Mouse (Mus musculus): ENCODE results near the gene Usp50.

DNA sequence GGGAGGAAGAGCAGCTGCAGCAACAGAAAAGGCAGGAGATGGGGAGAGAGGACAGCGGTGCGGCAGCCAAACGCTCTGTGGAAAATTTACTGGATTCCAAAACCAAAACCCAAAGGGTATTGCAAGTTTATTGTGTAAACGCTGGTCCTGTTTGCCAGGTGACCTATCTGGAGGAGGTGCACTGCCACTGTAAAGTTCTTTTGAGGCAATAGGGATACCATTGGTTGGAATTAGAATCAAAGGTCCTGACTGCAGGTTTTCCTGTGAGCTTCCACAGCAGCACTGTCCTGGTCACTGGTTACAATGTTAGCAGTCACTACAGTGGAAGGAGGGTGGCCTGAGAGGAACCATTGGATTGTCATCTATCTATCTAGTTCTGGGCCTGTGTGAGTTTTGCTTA, 54.1 kb downstream of the Usp50 start:
- TF ChIP-seq POLR2A (IDR thresholded peaks at IDR 0.05; ENCODE audit: insufficient read depth, low read length) (no peak), CTCF (IDR thresholded peaks at IDR 0.05; ENCODE audit: low read depth, low read length) (no peak)

Data from ES-Bruce4 (cell line).